ENCODE assay signal across 26 mouse cellular contexts in genomic region chr7:24439891-24440290, GRCm38 (mm10). TPM values are rescaled to one million over a fixed set of nuclear protein-coding genes. Genes with fewer than 3 reads are reported as not detected.
"Had no signal": no experiment of that assay in that cellular context is flagged by ENCODE, and none has a peak within 500 bp of the region (broad histone marks: within the 10 kb centered on the region; RNA-seq: fewer than 3 reads in every experiment).

No protein-coding gene starts in this region.

- H3K9me3 ChIP-seq: limb, embryonic 10.5 days; limb, embryonic 13.5 days; liver, embryonic 12.5 days; liver, embryonic 15.5 days; lung, embryonic 15.5 days; megakaryocyte, embryonic 14.5 days; midbrain, embryonic 10.5 days; neural tube, embryonic 13.5 days had no signal

- H3K27me3 ChIP-seq: limb, embryonic 13.5 days; liver, embryonic 12.5 days; liver, embryonic 15.5 days; lung, embryonic 15.5 days; neural tube, embryonic 13.5 days had no signal

- H3K9ac ChIP-seq: limb, embryonic 13.5 days; liver, embryonic 12.5 days; liver, embryonic 15.5 days; lung, embryonic 15.5 days; neural tube, embryonic 13.5 days had no signal

- H3K27ac ChIP-seq: kidney, postnatal 0 days; limb, embryonic 10.5 days; limb, embryonic 13.5 days; liver, embryonic 12.5 days; liver, embryonic 15.5 days; lung, embryonic 15.5 days; midbrain, embryonic 10.5 days; neural tube, embryonic 13.5 days; stomach, postnatal 0 days had no signal

- DNase-seq: kidney, adult 2 months; kidney, postnatal 25 days; layer of hippocampus, postnatal 36 days; liver; lung, adult 18-20 months; lung, postnatal 36 days; midbrain, embryonic 14.5 days; retina, postnatal 1 day; right cerebral cortex, postnatal 25 days; spleen, adult 18-20 months; thymus, adult 2 months; thymus, postnatal 14 days; thymus, postnatal 4 days had no signal

- H3K4me1 ChIP-seq: limb, embryonic 10.5 days; limb, embryonic 13.5 days; liver, embryonic 12.5 days; lung, embryonic 15.5 days; megakaryocyte, embryonic 14.5 days; midbrain, embryonic 10.5 days; neural tube, embryonic 13.5 days had no signal

- H3K4me2 ChIP-seq: limb, embryonic 13.5 days; liver, embryonic 12.5 days; liver, embryonic 15.5 days; lung, embryonic 15.5 days; neural tube, embryonic 13.5 days had no signal

- ATAC-seq: intestine, postnatal 0 days; liver, embryonic 12.5 days had no signal

- H3K36me3 ChIP-seq: limb, embryonic 10.5 days; limb, embryonic 13.5 days; liver, embryonic 12.5 days; liver, embryonic 15.5 days; lung, embryonic 15.5 days; midbrain, embryonic 10.5 days; neural tube, embryonic 13.5 days had no signal

- H3K4me3 ChIP-seq: limb, embryonic 10.5 days; limb, embryonic 13.5 days; liver, embryonic 12.5 days; liver, embryonic 15.5 days; lung, embryonic 15.5 days; megakaryocyte, embryonic 14.5 days; midbrain, embryonic 10.5 days; neural tube, embryonic 13.5 days had no signal

RNA-seq across cellular contexts. Expression of gene Irgc1, which starts 12.2 kb away (rescaled TPM):
- polyA plus RNA-seq: intestine, postnatal 0 days; kidney, embryonic 14.5 days; kidney, postnatal 0 days; limb, embryonic 10.5 days; limb, embryonic 13.5 days; liver, embryonic 12.5 days; lung, embryonic 15.5 days; midbrain, embryonic 10.5 days; midbrain, embryonic 14.5 days; neural tube, embryonic 13.5 days; stomach, embryonic 14.5 days had no signal
